In genomic region chr2:156996576-156996975, GRCm38 (mm10) we compare ENCODE assay signal across 8 mouse cellular contexts. TPM values are rescaled to one million over a fixed set of nuclear protein-coding genes. Genes with fewer than 3 reads are reported as not detected.
DNase-seq lines count a peak whose midpoint lies in the region; ATAC-seq and TF ChIP-seq lines count a peak whose summit lies in the region.

No protein-coding gene starts in this region.

- DNase-seq in gastrocnemius, adult 18-20 months (ENCODE audit: low spot score), result peak; percentile 73
- DNase-seq in gastrocnemius, postnatal 4 days (ENCODE audit: low spot score in 2 of 2), result no peak
- DNase-seq in ovary, adult 18-20 months (ENCODE audit: low spot score), result peak; percentile 35
- DNase-seq in ovary, postnatal 10 days (ENCODE audit: low spot score), result no peak
- DNase-seq in cerebellum, adult 11-12 months, result peak; percentile 76
- DNase-seq in left cerebral cortex, adult 9 months (ENCODE audit: low spot score in 2 of 2), result peak; percentile 30 to 71
- DNase-seq in stomach, postnatal 0 days (ENCODE audit: low spot score), result no peak
- DNase-seq in urinary bladder, postnatal 4 days (ENCODE audit: low spot score in 2 of 2), result no peak

- H3K9ac ChIP-seq in stomach, postnatal 0 days (ENCODE audit: low read length), result no peak overlapping the region

- TF ChIP-seq CTCF in stomach, postnatal 0 days (IDR thresholded peaks at IDR 0.05; ENCODE audit: low read depth), result peak; percentile 86

- 38% methylated on average over 6 of the region's 6 CpGs for WGBS in stomach, postnatal 0 days

- peaks cover 2% of the 10 kb centered on the region; the same call in 1 of the 2 replicates for H3K36me3 ChIP-seq in stomach, postnatal 0 days (ENCODE audit: control insufficient read depth, insufficient read depth, low read length)

- H3K9me3 ChIP-seq in stomach, postnatal 0 days (ENCODE audit: control insufficient read depth, low read length), result no peaks in the 10 kb centered on the region

- H3K4me2 ChIP-seq in stomach, postnatal 0 days (replicated peaks; ENCODE audit: low read depth), result no peak overlapping the region

- TF ChIP-seq EP300 in stomach, postnatal 0 days (optimal IDR thresholded peaks at IDR 0.05), result no peak

- H3K27me3 ChIP-seq in stomach, postnatal 0 days (ENCODE audit: control insufficient read depth, insufficient read depth, low read length), result no peaks in the 10 kb centered on the region

- no peak for ATAC-seq in stomach, postnatal 0 days (ENCODE audit: low FRiP score, low TSS enrichment)

- H3K27ac ChIP-seq in stomach, postnatal 0 days (replicated peaks), result no peak overlapping the region

- no peaks in the 10 kb centered on the region for H3K4me1 ChIP-seq in stomach, postnatal 0 days (replicated peaks; ENCODE audit: control insufficient read depth, insufficient read depth)

- no peak overlapping the region for H3K4me3 ChIP-seq in stomach, postnatal 0 days (ENCODE audit: low read depth, low read length)

RNA-seq across cellular contexts. Expression of gene Ndrg3, which starts 4.7 kb away (rescaled TPM):
- 10 to 100 TPM; 34.0 to 34.1 TPM for total RNA-seq in gastrocnemius, adult 18-20 months (2021)
- total RNA-seq in gastrocnemius, postnatal 4 days (2021), result 10 to 100 TPM; 23.2 to 24.0 TPM
- 21.1 and 22.4 TPM in 2 replicates for polyA plus RNA-seq in stomach, postnatal 0 days (2015; fragmentation: Nextera tagmentation; extraction: Ambion mirVana)

RNA-seq across cellular contexts. Expression of gene Dsn1, which starts 10.4 kb away (rescaled TPM):
- total RNA-seq in gastrocnemius, adult 18-20 months (2021), result 1 to 10 TPM; 1.3 to 1.9 TPM
- total RNA-seq in gastrocnemius, postnatal 4 days (2021), result 10 to 100 TPM; 11.6 to 12.3 TPM
- 7.9 and 8.6 TPM in 2 replicates for polyA plus RNA-seq in stomach, postnatal 0 days (2015; fragmentation: Nextera tagmentation; extraction: Ambion mirVana)

Comparison
In these comparisons a context has a peak if more than half of its experiments do, and no peak if none do; other contexts are left out.
1. DNase-seq: peak in gastrocnemius, adult 18-20 months (single experiment), ovary, adult 18-20 months (single experiment), cerebellum, adult 11-12 months (single experiment) and left cerebral cortex, adult 9 months (2 of 2); none in gastrocnemius, postnatal 4 days (0 of 2), ovary, postnatal 10 days (single experiment), stomach, postnatal 0 days (single experiment) and urinary bladder, postnatal 4 days (0 of 2).
2. RNA of gene Dsn1, which starts 10.4 kb away (total RNA-seq): 11.6 to 12.3 TPM in gastrocnemius, postnatal 4 days; 1.3 to 1.9 TPM in gastrocnemius, adult 18-20 months; every median in the first group is over 4 times any median in the second.